Mouse (Mus musculus) frontal cortex, adult (tissue): ENCODE data around the gene Pcyt2.

Experiments
- ATAC-seq: cut with Nextera tagmentation; 2 replicates; pipeline ENCODE4 v1.9.2; 2017; ENCODE audit warnings: mild to moderate bottlenecking, moderate library complexity, mixed read lengths; ENCODE audit not compliant: low TSS enrichment

The Pcyt2 gene

DNA sequence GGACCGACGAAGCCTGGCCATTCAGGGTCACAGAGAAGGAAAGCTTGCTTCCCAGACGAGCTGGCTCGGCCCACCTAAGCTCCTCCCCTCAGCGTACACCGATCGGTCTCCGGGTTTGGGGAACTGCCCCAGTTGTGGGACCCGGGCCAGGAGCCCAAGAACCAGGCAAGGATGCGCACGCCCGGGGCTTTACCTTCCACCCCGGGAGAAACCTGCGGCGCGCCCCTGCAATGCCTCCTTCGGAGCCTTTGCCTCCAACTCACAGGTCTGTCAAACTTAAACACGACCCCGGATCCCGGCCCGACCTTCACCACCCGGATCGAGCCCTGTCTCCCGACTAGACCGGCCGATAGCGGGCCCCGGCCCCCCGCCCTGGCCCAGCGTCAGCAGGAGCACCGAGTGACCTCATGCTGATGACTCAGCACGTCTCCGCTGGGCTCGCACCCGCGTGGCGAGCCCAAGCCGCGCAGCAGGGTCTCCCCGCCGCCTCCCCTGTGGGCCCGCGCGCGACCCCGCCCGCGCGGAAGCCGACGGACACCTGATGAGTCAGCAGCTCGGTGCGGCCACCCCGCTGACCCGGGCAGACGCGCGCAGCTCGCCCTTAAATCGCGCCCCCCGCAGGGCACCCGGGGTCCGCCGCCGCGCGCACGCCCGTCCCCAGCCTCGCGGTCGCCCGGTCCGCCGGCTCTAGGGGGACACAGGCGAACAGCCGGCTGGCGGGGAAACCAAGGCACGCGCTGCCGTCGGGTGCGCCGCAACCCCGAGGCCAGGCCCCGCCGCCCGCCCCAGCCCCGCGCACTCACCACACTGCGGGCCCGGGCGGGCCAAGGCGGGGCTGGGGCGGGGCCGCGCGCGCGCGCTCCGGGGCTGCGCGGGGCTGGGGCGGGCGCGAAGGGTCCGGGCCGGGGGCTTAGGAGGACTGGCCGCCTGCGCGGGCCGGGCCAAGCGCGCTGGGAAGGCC is 15.1 kb upstream of the Pcyt2 start:
- ATAC-seq: peak; percentile 34

DNA sequence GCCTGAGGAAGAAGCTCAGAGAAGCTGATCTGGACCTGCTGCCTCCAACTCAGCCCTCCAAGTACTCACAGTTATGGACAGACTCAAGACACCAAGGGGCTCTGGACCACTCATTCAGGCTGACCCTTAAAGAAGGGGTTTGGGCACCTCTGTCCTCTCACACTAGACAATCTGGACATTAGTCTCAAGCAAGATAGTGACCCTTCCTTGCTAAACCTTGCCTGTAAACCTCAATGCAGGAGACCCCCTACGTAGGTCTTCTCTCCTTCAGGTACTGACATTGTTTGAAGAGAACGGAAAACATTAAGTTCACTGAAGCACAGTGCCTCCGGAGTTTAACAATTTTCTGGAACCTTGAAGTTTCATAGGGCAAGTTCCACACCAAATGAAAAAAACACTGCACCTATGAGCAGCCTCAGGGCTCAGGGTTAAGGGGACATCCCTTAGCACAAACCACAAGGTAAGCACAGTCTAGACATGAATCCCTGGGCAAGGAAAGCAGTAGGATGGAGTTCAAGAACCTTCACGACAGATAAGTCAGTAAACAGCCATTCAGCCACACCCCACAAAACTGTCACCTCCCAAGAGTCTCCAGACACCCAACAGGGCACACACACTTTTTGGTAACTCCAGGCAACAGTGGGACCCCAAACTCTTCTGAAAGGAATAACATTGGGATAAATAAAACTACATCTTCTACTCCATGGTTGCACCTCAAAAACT is 14.2 kb upstream of the Pcyt2 start:
- ATAC-seq: no peak

DNA sequence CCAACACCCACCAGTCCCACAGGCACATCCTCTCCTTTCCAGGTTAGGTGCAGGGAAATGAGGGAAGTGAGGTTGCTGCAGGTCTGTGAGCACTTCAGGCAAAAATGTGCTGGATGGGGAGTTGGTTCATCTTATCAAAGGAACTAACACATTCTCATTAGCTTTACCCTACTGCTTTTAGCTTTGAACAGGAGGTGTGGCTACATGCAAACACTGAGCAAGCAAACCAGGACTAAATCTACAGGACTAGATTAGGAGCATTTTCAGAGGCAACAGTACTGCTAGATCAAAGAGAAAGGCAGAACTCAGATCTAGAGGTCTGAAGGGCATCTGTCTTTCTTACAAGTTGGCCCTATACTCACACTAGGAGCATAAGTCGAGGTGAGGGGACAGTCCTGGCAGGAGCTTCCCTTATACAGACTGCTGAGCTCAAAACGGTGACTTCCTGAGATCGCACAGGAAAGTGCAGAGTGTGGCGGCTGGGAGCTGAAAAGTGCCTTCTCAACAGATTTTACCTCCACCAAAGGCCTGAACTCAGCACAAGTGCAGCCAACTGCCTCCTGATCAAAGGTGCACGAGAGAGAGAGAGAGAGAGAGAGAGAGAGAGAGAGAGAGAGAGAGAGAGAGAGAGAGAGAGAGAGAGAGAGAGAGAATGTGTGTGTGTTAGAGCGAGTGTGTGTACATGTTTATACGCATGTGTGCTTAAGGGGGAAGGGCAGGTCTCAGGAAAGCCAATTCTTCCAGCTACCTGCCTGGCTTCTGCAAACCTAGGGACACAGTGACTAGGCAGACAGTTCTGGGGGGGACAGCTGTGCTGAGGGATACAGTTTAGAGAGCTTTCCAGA is 13.4 kb upstream of the Pcyt2 start:
- no peak for ATAC-seq

DNA sequence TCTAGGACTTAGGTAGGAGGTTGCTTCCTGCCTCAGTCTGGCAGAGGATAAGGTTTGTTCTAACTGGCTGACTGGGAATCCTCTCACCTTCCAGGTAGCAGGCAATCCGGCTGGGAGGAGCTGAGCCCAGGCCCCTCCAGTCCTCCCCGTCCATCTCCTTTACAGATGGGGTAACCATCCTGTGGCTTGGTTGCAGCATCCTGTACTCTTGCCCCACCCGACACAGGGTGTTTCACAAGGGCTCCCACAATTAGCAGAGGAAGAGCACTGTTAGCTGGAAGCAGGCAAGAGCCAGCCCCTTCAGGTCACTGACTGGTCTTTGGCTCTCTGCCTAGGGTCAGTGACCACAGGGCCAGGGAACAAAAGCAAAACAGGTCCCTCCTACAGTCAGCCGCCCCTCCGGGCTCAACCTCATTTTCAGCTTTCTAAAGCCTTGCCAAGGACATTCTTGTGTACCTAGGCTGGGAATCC is 12.7 kb upstream of the Pcyt2 start:
- ATAC-seq: no peak

DNA sequence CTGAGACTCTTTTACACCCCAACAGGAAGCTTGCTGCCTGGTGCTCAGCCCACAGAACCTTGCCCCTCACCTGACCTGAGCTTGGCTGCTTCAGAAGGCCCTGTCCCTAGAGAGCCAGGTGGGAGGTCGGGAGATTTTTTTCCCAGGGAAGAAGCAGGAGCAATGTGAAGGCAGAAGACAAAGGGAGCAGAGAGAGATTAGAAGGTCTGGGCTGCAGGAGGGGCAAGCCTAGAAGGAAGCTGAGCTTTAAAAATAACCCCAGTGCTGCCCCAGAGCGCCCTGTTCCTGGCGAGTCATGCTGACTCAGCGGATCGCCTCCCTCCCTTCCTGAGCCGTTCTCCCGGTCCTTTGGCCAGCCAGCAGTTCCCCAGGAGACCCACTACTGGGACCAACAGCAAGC is 12.2 kb upstream of the Pcyt2 start:
- no peak for ATAC-seq

DNA sequence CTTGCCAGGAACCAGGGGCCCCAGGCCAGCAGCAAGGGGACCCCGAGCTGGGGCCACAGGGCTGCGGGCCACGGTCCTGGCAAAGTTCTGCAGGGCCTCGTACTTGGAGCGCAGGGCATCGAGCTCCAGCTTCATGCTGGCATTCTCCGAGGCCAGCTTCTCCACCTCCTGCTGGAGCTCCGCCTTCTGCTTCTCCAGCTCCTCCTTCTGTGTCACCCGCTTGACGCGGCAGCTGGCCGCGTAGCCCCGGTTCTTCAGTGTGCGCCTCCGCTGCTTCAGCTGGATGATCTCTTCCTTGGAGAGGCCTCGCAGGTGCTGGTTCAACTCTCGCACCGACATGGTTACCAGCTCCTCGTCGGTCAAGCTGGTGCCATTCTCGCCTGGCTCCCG is 11.6 kb upstream of the Pcyt2 start:
- ATAC-seq: no peak

DNA sequence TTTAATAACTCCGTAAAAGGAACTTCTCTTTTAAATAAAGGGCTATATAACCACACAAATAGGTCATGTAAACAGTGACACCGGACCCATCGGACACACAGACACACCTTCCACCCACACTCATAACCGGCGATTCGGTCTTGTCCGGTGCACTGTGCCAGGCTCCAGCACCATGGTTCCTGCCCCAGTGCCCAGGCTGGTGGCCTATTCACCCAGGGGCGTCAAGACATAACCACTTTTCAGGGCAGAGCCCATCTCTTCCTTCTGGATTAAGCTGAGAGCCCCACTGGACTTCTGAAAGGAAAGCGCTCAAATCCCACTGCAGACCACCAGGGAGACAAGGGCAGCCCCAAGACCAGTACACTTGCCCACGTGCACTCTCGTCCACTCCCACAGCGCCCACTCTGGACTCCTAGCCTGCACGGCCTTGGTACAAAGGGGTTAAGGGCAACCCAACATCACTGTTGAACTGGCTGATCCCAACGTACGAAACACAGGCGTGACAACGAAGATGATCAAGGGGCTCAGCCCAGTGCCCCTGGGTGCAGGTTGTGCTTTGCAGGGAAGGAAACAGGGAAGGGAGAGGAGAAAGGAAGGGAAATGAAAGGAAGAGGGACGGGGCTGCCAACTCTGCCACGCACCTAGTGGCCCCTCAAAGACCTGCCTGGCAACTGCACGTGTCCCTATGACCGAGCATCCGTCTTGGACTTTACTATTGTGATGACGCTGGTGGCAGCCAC is 11.0 kb upstream of the Pcyt2 start:
- ATAC-seq: no peak

DNA sequence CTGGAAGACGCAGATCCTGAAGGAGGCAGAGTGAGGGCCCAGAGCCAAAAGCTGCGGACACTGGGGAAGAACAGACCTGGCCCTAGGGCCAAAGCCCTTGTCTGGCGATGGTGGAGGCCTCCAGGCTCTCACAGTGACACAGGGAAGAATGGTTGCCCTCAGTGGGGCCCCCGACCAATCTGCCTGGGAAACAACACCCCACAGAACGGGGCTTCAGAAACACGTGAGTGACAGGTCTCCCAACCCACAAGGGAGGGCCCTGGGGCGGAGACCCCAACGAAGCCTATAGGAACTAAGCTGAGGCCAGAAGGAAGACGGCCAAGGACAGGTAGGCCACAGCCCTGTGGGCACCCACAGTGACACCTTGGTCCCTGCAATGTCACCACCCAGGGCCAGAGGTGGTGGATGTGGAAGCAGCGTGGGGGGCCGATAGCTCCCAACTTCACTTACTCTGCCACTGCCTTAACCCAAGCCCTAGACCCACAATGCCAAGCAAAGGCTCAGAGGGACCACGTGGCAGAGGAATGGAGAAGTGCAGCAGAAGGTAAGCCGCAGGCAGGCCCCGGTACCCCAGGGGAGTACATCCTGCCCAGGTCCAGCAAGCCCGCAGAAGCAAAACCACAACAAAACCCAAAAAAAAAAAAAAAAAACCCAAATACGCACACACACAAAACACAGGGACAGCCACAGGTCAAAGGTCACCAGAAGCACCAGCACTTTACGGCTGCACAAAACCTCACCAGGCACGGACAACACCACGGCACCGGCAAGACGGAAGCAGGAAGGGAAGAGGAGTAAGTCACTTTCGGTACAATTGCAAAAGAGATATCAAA is 9.9 kb upstream of the Pcyt2 start:
- no peak for ATAC-seq

DNA sequence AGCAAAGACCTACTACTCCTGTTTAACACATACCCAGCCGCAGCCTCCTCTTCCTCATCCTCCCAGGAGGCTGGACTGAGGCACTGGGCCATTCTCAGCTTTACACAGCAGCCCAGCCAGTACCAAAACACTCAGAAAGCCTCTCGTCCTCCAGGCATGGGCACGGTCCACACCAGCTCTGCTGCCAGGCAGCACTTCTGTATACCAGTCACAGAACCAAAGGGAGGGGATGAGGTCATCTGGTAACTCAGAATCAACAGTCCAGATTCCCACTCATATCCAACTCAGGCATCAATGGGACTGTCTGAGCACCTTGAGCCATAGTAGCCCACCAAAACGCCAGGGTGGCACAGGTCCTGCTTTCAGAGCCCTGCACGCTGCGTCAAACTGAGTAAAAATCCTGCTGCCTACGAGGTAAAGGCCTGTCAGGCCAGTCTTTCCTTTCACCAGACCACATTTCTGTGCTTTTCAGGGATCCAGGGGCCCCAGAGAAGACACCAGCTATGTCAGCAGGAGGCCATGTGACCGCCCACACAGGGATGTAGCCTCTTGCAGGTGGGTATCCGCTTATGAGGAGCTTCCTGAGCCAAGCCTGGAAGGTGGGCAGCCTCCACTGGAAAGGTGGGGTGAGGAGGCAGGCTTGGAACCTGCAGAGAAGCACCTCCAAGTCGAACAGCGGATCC is 9.2 kb upstream of the Pcyt2 start:
- ATAC-seq: no peak

DNA sequence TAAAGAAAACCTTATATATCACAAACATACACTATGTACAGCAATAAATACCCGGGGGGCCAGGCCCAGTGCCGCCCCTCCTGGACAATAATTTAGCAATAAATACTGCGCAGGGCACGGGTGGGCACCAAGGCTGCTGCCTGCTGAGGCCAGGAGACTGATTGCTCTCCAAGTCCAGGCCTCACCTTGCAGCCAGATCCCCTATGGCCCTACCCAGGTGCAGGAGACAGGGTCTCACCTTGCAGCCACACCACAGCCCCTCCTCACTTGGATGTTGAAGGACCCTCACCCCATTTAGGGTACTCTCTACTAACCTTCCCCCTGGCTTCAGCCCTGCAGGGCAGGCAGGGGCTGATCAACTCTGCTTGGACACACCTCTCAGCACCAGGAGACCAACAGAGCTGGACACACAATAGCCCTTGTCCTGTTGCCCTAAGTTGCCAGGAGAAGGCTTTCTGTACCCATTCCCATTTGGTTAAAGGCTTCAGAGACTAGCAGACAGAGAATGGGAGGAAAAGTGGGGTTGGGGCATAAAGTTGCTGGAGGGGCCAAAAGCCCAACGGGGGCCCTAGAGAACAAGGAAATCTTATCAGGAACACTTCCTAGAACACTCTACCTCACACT is 7.5 kb upstream of the Pcyt2 start, which contains the start of gene Sirt7:
Sirt7 (minus strand) TSS at position 89 of the 624 bp plus-strand sequence.
- ATAC-seq: no peak

DNA sequence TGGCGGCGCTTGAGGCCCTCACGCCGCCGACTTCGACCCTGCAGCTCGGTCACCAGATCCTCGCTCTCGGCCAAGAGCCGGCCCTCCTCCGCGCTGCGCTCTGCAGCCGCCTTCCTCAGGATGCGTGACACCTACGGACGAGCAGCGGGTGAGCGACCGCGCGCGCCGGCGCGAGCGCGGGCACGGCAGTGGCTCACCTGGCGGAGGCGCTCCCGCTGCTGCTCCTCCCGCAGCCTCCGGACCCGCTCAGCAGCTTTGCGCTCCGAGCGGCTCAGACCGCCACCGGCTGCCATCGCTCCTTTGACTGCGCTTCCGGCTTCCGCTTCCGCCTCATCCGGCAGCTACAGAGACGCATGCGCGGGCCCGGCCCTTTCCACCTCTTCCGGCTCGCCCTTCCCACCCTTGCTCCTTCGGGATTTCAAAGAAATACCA is 7.0 kb upstream of the Pcyt2 start:
- peak; percentile 86 for ATAC-seq

DNA sequence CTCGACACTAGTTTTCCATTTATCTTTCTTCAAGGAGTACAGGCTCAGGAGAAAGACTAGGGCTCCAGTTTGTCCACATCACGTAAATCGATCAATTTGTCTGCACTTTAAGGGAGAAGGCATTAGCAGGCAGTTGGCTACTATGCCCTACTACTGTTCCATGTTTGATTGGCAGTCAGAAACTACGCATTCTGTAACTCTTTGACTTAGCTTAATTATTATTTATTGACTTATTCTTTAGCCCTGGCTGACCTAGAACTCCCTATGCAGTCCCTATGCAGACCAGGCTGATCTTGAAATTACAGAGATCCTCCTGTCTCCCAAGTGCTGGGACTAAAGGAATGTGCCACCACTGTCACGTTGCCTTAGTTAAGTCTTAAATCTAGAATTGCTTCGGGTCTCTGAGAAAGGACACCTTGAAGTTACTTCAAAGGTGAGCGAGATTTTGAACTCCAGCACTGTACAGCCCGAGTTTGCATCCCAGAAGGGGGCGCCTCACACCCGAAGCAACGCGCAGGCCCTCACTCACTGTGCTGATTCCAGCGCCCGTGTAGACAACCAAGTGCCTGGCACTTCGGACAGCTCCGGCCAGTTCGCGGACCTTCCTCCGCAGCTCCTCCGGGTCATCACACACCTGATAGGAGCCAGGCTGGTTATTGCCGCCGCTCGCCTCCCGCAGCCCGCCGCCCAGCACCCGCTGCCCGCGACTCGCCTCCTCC is 6.4 kb upstream of the Pcyt2 start:
- peak; percentile 66 for ATAC-seq

DNA sequence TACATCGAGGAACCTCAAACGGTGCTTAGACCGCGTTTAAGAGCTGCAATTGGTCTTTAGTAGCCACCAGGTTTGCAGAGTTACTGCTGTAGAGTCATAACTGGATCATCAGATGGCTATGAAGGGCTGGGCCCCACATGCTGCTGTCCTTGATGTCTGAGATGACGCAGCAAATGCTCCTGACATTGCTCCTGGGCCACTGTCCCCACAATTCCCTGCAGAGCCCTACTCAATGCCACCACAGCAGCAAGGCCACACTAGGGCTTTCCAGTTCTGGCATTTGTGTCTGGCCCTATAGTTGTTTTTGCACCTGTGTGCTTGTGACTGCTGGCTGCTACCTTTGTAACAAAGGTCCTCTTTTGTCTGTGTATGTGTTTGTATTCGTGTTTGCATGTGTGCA is 5.1 kb upstream of the Pcyt2 start:
- no peak for ATAC-seq

DNA sequence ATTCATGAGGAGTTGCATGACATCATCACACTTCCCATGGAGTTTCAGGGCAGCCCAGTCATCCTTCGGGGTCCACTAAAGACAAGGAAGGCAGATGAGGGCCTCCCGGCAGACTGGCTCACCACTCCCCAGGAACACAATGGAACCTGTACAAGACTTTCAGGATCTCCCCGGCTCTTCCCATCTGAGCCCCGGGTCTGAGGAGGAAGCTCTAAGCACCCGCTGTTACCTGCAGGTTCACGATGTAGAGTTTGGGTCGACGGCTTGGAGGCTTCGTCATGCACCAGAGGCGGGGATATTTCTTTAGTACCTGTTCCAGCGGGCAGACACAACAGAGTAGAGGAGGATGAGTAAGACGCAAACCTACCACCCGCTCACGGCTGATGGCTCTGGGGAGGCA is 2.5 kb upstream of the Pcyt2 start:
- ATAC-seq: no peak

DNA sequence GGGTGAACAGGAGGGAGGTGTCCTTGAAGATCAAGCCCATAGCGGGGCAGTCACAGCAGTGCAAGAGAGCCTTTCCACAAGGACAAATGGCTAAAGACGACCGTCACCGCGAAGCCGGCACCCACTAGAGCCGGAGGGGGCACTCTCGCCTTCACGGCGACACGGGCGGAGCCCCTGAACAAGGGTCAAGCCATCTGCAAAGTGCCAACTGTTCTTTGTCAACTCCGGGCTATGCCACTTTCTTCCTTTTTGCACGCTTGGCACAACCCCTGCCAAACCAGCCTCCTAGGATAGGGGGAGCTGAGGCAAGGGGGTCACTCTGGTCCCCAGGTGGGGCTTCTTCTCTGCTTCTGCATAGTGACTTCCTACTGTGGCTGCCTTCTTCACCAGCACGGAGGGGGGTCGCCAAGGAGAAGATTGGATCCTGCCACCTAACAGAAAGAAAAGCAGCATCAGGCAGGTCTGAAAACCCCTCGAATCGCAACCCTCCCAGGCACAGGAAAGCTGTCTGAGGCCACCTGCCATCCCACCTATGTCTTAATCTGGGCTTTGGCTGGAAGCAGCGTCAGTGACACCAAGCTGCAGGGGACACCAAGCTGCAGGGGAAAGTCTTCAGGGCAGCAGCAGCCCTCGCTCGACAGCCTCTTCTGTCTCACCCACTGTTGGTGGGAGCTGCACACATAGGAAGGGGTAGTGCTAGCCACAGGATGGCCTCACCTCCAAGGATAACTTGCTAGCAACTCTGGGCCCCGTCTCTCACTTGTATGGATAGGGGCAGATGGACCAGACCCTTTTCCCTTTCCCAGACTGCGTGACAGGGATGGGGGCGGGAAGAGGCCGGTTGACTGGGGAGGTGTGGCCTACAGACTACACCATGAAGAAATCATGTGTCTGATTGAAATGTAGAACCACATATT is 1.1 kb upstream of the Pcyt2 start:
- ATAC-seq: no peak

DNA sequence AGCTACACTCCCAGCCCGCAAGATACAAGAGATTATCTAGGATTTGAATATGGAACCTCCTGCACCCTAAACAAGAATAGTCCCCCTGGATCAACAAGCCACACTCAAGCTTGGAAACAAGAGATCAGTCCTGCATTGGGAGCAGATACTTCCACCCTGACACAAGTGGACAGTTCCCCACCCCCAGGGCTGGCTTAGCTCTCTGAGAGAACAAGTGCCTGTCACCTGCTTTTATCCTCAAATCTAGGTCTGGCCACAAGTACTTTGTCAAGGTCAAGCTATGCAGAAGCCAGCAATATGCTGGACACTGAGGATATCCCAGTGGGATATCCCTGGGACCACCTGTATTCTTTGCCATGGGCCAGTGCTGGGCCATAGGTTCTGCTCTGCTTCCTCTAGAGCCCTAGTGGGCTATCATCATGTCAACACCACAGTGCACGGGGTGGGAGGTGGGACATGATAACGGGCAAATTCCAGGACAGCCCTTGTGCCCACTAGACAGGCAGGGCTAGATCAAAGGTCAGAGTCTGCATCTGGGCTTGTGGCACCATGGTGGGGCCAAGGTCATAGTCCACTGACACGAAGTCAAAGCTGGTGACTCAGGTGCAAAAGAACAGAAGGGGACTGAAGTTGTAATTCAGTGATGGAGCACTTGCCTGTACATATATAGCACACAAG is 980 bp downstream of the Pcyt2 start:
- ATAC-seq: no peak
